Mouse (Mus musculus) adrenal gland, postnatal 25 days (tissue): ENCODE data around the gene 1700037C18Rik. TPM values are rescaled to one million over a fixed set of nuclear protein-coding genes. Genes with fewer than 3 reads are reported as not detected.

ENCODE experiments used
- DNase-seq: peaks from one replicate; pipeline ENCODE4 v3.0.0; 2021; ENCODE audit warnings: mixed read lengths
- microRNA-seq, 2 experiments: library from miRNA; unstranded; fragments of <30 nt; microRNA quantifications; one replicate each; pipeline ENCODE4 v1.2.0; 2021
- total RNA-seq: library from RNA; stranded (reverse); gene quantifications from 2 replicates; pipeline ENCODE4 v1.2.3, GENCODE M21; 2021

The 1700037C18Rik gene
- total RNA-seq, 1 experiment from 2014 or later = 4.4 TPM

- peak; percentile 92 for DNase-seq
Measured at GRCm38 (mm10) chr16:3872216-3873047, 36.1 kb downstream of the 1700037C18Rik start, which contains the start of gene Naa60. Gene Naa60 (plus strand): TSS chr16:3872375.

DNA sequence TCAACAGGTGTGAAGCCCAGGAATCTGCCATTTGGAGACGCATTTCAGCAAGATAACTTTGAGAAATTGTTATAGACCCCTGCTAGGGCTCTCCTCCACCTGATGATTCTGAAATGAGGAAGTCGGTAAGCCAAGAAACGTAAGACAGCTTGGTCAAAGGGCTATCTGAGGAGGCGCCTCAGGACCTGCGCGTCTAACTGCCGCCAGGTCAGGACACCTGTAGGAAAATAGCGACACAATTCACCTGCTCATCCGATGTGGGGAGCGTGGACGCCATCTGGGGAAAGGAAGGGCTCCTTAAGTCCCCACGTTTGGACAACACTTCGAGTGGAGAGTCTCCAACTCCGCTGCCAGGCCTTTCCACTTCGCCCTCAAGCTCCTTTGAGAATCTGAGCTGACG lies 36.7 kb downstream of the 1700037C18Rik start:
- DNase-seq = no peak

DNA sequence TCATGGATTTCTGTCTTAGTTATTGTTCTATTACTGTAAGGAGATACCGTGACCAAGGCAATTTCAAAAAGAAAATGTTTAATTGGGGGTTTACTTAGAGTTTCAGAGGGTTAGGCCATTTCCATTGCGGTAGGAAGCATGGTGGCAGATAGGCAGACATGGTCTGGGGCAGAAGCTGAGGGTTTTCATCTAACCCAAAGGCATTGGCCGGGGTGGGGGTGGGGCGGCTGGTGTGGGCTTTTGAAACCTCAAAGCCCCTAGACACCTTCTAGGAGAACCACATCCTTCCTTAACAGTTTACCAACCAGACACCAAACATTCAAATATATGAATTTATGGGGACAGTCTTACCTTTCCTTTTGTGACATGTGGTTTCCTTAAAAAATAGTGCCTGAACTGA lies 49.2 kb downstream of the 1700037C18Rik start:
- DNase-seq = no peak

GRCm38 (mm10) chr16:3855776-3856175 lies 52.7 kb downstream of the 1700037C18Rik start:
- no peak for DNase-seq

DNA sequence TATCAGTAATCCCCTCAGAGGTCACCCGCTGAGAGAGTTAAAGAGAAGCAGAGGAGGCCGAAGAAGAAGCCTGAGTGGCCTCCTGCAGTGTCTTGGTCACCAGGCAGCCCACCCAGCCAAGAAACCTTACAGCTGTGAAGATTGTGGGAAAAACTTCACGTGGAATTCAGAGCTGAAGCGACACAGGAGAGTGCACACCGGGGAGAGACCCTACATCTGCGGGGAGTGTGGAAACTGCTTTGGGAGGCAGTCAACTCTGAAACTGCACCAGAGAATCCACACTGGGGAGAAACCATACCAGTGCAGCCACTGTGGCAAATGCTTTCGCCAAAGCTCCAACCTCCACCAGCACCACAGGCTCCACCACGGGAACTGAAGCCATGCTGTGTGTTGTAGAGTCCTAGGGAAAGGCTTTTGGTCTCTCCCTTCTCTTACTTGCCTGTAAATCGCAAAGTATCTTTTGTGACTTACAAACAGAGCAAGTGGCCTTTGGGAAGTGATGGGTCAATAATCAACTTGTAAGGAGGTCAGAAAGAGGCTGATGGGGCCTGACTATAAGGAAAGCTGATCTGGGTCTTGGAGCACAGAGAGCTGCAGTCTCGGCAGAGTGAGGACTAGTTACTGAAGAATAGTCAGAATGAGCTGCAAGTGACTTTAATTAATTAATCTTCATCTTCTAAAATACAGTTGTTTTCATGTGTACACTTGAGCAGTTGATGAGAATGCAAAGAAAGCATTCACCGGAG lies 53.9 kb downstream of the 1700037C18Rik start:
- DNase-seq = no peak

- DNase-seq = no peak
Measured at GRCm38 (mm10) chr16:3852586-3852985, 55.9 kb downstream of the 1700037C18Rik start.

DNA sequence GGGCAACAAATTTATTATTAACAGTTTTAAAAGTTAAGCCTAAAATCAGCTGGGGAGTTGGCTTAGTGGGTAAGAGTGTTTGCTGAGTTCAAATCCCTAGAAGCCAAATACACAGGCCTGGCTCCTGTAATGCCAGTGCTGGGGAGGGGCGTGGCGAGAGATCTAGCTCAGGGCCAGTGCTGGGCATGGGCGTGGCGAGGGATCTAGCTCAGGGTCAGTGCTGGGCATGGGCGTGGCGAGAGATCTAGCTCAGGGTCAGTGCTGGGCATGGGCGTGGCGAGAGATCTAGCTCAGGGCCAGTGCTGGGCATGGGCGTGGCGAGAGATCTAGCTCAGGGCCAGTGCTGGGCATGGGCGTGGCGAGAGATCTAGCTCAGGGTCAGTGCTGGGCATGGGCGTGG lies 57.2 kb downstream of the 1700037C18Rik start:
- DNase-seq = peak; percentile 63

DNA sequence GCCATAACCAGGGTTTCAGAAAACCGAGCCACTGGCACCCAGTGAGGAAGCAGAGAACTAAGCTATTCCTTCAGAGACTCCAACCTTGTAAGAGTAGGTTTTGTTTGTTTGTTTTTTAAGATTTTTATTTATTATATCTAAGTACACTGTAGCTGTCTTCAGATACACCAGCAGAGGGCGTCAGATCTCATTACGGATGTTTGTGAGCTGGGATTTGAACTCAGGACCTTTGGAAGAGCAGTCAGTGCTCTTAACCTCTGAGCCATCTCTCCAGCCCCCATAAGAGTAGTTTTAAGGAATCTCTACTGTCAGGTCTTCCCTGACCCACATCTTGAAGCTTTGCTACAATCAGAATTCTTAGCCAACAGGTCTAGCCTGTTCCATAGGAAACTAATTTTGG lies 60.1 kb downstream of the 1700037C18Rik start:
- no peak for DNase-seq

- no peak for DNase-seq
Measured at GRCm38 (mm10) chr16:3847871-3848270, 60.6 kb downstream of the 1700037C18Rik start.

DNA sequence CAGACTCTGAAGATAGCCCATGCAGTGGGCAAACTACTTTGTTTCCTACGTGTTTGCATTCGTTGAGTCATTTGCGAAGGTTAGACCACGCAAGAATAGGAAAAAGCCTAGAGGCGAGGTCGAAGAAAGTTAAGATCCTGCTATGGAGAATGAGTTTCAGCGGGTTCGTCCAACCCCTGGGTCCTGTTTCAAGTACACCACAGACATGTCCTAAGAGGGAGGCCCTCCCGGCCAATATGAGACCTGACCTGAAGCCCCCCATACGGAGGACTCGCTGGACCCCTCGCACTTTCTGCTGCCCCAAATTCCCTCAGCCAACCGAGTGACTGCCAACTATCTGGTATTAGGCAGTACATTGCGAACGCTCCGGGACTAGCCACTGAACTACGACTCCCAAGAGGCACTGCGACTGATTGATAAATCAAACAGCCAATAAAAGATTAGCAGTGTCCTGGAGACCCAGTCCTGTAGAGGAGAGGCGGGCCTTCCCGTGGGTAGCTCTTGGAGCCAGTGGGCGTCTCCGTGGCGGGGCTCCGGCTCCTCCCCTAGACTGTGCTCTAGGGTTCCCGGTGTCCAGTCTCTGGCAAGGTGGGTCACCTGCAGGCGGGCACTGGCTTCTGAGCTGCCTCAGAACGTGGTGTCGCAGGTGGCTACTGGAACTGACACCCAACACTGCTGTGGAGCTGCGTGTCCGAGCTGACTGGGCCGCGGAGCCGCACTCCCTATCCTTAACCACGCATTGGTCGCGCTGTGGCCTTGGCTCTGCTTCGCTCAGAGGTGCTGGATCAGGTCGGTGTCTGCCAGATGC lies 61.6 kb downstream of the 1700037C18Rik start, which contains the start of gene Zfp174:
Gene Zfp174 (plus strand): TSS at position 558 of the 808 bp plus-strand sequence.
- peak; percentile 90 for DNase-seq

Small RNA genes within 50 kb of the gene (microRNA-seq; reads per million reads assigned to microRNA genes)
- gene Gm23493 = 0 reads per million in 2 experiments

Other genes starting within 250 kb of the 1700037C18Rik start
- gene Mefv, start 190.6 kb downstream of the 1700037C18Rik start, total RNA-seq = not detected in 2 replicates
- 21.4 and 26.1 TPM in 2 replicates for gene Zfp263, start 164.6 kb downstream of the 1700037C18Rik start, total RNA-seq
- not detected in 2 replicates for gene Olfr15, start 77.8 kb downstream of the 1700037C18Rik start, total RNA-seq
- 13.8 and 18.1 TPM in 2 replicates for gene Zfp174, start 61.4 kb downstream of the 1700037C18Rik start, total RNA-seq
- gene Naa60, start 36.3 kb downstream of the 1700037C18Rik start, total RNA-seq = 103 and 104 TPM in 2 replicates
- gene Zfp597, start 24.1 kb downstream of the 1700037C18Rik start, total RNA-seq = 24.4 TPM in 2 replicates
- gene Gm20695, start 24.0 kb downstream of the 1700037C18Rik start, total RNA-seq = 1.5 and 1.8 TPM in 2 replicates
- gene Cluap1, start 112 bp upstream of the 1700037C18Rik start, total RNA-seq = 18.4 and 23.0 TPM in 2 replicates
- 3.7 and 4.3 TPM in 2 replicates for gene Nlrc3, start 67.9 kb upstream of the 1700037C18Rik start, total RNA-seq
- 26.7 and 33.7 TPM in 2 replicates for gene Slx4, start 95.1 kb upstream of the 1700037C18Rik start, total RNA-seq
- gene Dnase1, start 128.3 kb upstream of the 1700037C18Rik start, total RNA-seq = not detected in 2 replicates
- gene Trap1, start 169.1 kb upstream of the 1700037C18Rik start, total RNA-seq = 209 TPM in 2 replicates